Mouse (Mus musculus) cerebellum, adult 18-20 months (tissue): ENCODE measurements around the gene Krt39.

Source experiments
- DNase-seq, 2 experiments: peaks; one replicate each; pipeline ENCODE4 v3.0.0; 2021

The Krt39 gene

GRCm38 (mm10) chr11:99469228-99469627 is 51.9 kb downstream of the Krt39 start:
- no peak for DNase-seq

- DNase-seq, result no peak
Observed at GRCm38 (mm10) chr11:99468566-99468965, 52.6 kb downstream of the Krt39 start.

GRCm38 (mm10) chr11:99466316-99466715 is 54.8 kb downstream of the Krt39 start:
- DNase-seq, result no peak

- peak; percentile 67 to 80 for DNase-seq
Observed at GRCm38 (mm10) chr11:99464836-99465235, 56.3 kb downstream of the Krt39 start.
